Mouse (Mus musculus): ENCODE data around the gene Tyw5.

Tyw5 gene

DNA sequence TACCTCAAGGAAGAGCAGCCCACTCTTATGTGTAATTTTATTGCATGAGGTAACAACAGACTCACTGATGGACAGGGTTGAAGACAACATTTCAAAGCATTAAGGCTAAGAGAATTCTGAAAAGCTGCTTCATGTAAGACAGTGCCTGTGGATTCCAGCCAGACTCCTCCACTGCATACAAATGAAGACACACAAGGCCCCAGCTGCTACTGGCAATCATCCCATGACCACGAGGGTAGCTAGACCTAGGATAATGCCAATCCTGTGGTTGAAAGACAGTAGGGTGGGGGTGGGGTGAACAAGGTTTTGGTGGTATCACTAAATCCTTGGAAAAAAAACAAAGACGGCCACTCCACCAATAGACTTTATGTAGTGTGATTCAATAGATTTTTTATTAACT lies 19.0 kb downstream of the Tyw5 start:
- no peak for DNase-seq (ENCODE audit: low spot score)

- DNase-seq (ENCODE audit: low spot score) = no peak
Observed at GRCm38 (mm10) chr1:57386519-57386918, 20.4 kb downstream of the Tyw5 start.

DNA sequence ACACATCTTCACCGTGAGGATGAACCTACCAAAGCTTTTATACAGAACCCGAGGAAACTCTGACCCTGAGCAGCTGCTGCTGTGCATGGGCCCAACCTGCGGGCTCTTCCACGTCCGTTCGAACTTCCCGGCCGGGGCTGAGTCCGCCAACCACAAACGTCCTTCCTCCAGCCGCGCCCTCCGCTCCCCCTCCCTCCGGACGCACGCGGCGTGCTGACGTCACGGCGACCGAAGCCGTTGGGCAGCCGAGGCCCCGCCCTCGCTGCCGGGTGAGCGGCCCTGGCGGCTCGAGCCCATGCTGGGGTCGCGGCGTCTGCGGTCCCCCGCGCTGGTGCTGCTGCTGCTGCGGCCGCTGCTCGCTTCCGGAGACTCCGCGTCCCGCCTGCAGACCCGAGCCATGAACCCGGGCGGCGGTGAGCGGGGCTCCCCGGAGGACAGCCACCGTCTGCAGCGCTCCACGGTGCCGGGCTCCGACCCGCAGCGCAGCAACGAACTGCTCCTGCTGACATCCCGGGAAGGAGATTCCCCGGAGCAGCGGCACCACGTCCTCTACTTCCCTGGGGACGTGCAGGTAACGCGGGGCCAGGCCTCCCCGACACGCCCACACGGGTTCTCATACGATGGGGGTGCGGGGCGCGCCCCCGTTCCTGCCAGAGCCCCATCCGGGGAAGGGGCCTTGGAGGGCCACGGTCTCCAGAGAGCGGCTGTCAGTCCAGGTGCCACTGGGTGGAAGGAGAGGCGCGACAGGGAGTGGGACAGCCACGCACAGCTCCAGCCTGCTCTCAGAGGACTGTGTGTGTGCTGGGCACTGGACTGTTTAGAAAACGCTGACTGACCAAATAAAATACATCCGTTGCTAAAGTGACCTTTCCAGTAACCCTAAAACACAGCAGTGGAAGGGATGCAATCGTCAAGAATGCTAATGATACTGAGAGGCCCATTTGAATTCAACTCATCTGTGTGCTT lies 29.2 kb downstream of the Tyw5 start, which contains the start of gene 1700066M21Rik:
Gene 1700066M21Rik (plus strand): TSS at position 245 of the 966 bp plus-strand sequence.
- DNase-seq (ENCODE audit: low spot score) = peak; percentile 93

DNA sequence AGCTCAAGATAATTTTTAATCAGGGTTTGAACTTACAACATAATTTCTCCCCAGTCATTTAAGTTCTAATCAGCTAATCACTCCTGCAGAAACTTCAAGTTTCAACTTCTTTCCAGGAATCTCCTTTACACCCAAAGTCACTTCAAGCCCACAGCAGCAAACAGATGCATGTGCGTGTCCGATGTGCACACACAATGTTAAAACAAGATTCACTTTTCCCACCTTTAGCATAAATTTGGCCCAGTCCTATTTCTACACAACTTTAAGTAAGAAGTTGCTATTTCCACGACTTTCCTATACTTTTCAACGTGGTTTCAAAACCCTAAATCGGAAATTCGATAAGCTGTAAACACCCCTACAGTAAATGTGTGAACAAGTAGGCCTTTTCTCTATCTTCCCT lies 30.1 kb downstream of the Tyw5 start:
- no peak for DNase-seq (ENCODE audit: low spot score)

DNA sequence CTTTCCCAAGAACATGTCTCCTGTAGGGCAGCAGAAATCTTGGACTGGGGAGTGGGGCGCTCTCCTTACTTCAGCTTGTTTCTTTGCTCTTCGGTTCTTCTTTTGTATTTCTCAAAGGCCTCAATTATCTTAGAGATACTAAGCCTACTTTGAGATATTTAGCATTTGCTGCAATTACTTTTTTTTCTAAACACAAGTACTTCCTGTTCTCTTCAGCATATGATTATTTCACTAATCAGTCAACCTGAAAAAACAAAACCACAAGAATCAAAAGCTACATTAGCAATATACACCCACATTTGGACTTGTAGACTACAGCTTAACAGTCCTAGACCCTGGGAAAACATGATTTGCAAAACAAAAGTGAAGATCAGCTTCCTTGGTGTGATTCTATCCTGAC lies 31.6 kb downstream of the Tyw5 start:
- no peak for DNase-seq (ENCODE audit: low spot score)

DNA sequence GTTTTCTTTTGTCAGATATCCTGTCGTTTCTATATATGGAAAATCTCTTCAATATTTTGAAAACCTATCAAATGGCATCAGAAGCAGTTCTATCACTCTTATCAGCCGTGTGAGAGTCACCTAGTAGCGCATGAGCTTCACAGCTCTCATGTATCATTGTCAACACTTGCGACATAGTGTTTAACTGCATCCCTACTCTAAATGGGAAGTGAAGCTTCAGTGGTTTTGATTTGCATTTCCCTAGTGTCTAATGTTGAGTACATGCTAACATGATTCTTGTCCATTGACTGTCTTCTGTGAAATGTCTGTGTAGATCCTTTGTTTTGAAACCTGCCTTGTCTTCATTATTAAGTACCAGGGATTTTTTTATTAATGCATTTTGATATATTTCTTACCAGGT lies 36.5 kb downstream of the Tyw5 start:
- no peak for DNase-seq (ENCODE audit: low spot score)

- no peak for DNase-seq (ENCODE audit: low spot score)
Observed at GRCm38 (mm10) chr1:57369111-57369510, 37.8 kb downstream of the Tyw5 start.

DNA sequence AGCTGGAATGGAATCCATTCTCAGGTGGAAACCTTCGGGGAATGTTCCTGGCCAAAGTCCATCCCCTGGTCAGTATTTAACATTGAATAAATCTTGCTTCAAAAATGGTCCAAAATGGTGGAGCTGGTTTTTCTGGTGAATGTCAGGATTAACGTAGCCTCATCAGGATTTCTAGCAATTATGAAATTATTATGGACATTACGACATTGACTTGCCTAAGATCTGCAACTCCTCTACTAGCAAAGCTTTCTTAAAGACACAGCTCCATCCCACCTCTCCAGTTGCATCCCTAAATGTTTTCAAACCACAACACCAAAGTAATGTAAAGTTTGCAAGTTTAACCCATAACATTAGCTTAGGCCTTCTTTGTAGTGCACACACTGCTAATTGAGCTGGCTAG lies 39.5 kb downstream of the Tyw5 start:
- DNase-seq (ENCODE audit: low spot score) = no peak

DNA sequence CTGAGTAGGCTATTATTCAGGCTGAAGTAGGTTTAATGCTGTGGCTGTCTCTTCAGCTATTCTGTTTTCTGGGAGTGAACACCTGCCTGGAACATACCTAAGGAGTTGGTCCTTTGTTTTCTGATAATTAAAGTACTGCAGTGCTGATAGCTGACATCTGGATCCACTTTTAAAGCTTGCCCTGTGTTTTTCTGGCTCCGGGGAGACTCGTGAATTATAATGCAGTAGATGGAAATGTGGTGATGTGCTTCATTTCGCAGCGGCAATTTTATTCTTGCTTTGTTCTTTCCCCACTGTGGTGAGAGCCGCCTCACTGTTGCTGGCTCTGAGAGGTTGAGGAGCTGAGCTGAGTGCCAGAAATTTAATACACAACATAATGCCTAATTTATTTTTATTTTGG lies 48.4 kb downstream of the Tyw5 start:
- no peak for DNase-seq (ENCODE audit: low spot score)

DNA sequence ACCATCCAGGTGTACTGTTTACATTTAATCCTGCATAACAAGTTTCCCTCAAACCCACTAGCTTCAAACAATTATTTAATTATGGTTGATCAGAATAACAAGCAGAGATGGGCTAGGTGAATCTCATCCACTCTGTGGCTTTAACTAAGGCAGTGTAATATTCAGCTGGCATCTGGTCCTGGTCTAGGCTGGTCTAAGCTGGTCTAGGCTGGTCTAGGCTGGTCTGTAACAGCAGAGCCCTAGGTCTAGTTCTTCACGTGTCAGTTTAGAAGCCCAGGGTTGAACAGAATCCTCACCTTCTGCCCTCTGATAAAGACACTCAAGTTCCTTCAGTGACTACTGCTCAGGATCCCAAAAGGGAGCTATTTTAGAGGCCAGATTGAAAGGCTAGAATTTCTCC lies 55.0 kb downstream of the Tyw5 start:
- no peak for DNase-seq (ENCODE audit: low spot score)

- no peak for DNase-seq (ENCODE audit: low spot score)
Observed at GRCm38 (mm10) chr1:57347487-57347886, 59.4 kb downstream of the Tyw5 start.

DNA sequence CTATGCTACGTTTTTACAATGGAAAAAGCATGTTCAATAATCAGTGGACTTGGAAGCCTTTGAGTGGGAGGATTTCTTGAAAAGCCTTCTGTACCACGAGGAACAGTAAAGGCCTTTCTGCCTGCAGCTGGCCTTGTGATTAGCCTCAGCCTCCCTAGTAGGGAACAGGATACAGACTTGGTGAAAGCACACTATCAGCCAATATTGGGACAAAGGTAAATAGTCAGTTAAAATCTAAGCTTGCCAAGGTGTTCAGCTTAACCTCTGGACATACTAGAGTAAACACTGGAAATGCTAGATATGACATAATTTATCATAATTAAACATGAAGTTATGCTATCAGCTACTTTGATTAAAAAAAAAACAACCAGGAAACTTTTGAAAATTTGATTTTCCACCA lies 65.7 kb downstream of the Tyw5 start:
- DNase-seq (ENCODE audit: low spot score) = no peak

GRCm38 (mm10) chr1:57339156-57339796 lies 67.6 kb downstream of the Tyw5 start:
- DNase-seq (ENCODE audit: low spot score) = no peak

Measured in urinary bladder, postnatal 25 days (tissue).